9 mouse cellular contexts compared by ENCODE assay signal in genomic region chr11:106648347-106648746, GRCm38 (mm10). TPM values are rescaled to one million over a fixed set of nuclear protein-coding genes. Genes with fewer than 3 reads are reported as not detected.
DNase-seq lines count a peak whose midpoint lies in the region; ATAC-seq and TF ChIP-seq lines count a peak whose summit lies in the region.
"Had no signal": no experiment of that assay in that cellular context is flagged by ENCODE, and none has a peak within 500 bp of the region (broad histone marks: within the 10 kb centered on the region; RNA-seq: fewer than 3 reads in every experiment).

No protein-coding gene starts in this region.

- no peak overlapping the region for H3K27ac ChIP-seq in forebrain, postnatal 0 days (ENCODE audit: low read depth, low read length)
- no peak overlapping the region for H3K27ac ChIP-seq in kidney, embryonic 14.5 days (ENCODE audit: low read depth, low read length)
- H3K27ac ChIP-seq in liver, embryonic 13.5 days, result no peak overlapping the region
- H3K27ac ChIP-seq: hindbrain, embryonic 15.5 days had no signal

- DNase-seq in 3134 (ENCODE audit: extremely low read depth, insufficient read length, low spot score), result peak; percentile 60
- DNase-seq in c-Kit-positive CD71-negative TER-119-negative erythroid progenitor cells, embryonic 14.5 days (ENCODE audit: low read depth), result peak; percentile 78
- DNase-seq in forebrain, postnatal 0 days, result peak; percentile 87
- peak; percentile 50 for DNase-seq in liver, embryonic 13.5 days
- DNase-seq in ovary, postnatal 36 days (ENCODE audit: low spot score), result peak; percentile 66
- peak; percentile 76 to 81 for DNase-seq in thymus, postnatal 36 days

- H3K9ac ChIP-seq in forebrain, postnatal 0 days, result no peak overlapping the region
- H3K9ac ChIP-seq in kidney, embryonic 14.5 days (ENCODE audit: low read depth, low read length), result no peak overlapping the region
- H3K9ac ChIP-seq in liver, embryonic 13.5 days, result no peak overlapping the region
- H3K9ac ChIP-seq: hindbrain, embryonic 15.5 days had no signal

- no peaks in the 10 kb centered on the region for H3K9me3 ChIP-seq in E14TG2a.4 (ENCODE audit: low read length)
- no peaks in the 10 kb centered on the region for H3K9me3 ChIP-seq in forebrain, postnatal 0 days (ENCODE audit: low read length)
- H3K9me3 ChIP-seq in kidney, embryonic 14.5 days (ENCODE audit: control insufficient read depth, low read length), result no peaks in the 10 kb centered on the region
- H3K9me3 ChIP-seq in liver, embryonic 13.5 days (replicated peaks), result no peaks in the 10 kb centered on the region
- H3K9me3 ChIP-seq: hindbrain, embryonic 15.5 days had no signal

- TF ChIP-seq CTCF in E14TG2a.4 (conservative IDR thresholded peaks at IDR 0.05; ENCODE audit: low read length), result peak; percentile 68
- TF ChIP-seq CTCF in forebrain, postnatal 0 days (IDR thresholded peaks at IDR 0.05; ENCODE audit: low read depth), result peak; percentile 87

- ATAC-seq in forebrain, postnatal 0 days, result no peak
- ATAC-seq in kidney, embryonic 14.5 days (ENCODE audit: low FRiP score, low TSS enrichment), result peak; percentile 43; the same call in 1 of the 2 replicates
- ATAC-seq in liver, embryonic 13.5 days (ENCODE audit: low read depth), result no peak

- H3K4me1 ChIP-seq in E14TG2a.4 (replicated peaks; ENCODE audit: low read depth, low read length), result peaks cover 19% of the 10 kb centered on the region
- no peaks in the 10 kb centered on the region for H3K4me1 ChIP-seq in forebrain, postnatal 0 days (ENCODE audit: insufficient read depth)
- no peaks in the 10 kb centered on the region for H3K4me1 ChIP-seq in kidney, embryonic 14.5 days (ENCODE audit: control insufficient read depth, insufficient read depth, low read length)
- H3K4me1 ChIP-seq in liver, embryonic 13.5 days (replicated peaks), result 0 out of 2 replicates have a peak, but pooled peaks cover 3% of the 10 kb centered on the region
- H3K4me1 ChIP-seq: hindbrain, embryonic 15.5 days had no signal

- no peak overlapping the region for H3K4me2 ChIP-seq in forebrain, postnatal 0 days (ENCODE audit: low read depth)
- no peak overlapping the region for H3K4me2 ChIP-seq in kidney, embryonic 14.5 days (replicated peaks; ENCODE audit: low read depth, low read length)
- H3K4me2 ChIP-seq in liver, embryonic 13.5 days, result 0 out of 2 replicates have a peak overlapping the region, but pooled peaks have one; percentile 17
- H3K4me2 ChIP-seq: hindbrain, embryonic 15.5 days had no signal

- no peaks in the 10 kb centered on the region for H3K27me3 ChIP-seq in E14TG2a.4 (ENCODE audit: insufficient read depth, low read length)
- no peaks in the 10 kb centered on the region for H3K27me3 ChIP-seq in forebrain, postnatal 0 days (ENCODE audit: insufficient read depth, low read length)
- H3K27me3 ChIP-seq in kidney, embryonic 14.5 days (ENCODE audit: control insufficient read depth, insufficient read depth, low read length), result no peaks in the 10 kb centered on the region
- no peaks in the 10 kb centered on the region for H3K27me3 ChIP-seq in liver, embryonic 13.5 days
- H3K27me3 ChIP-seq: hindbrain, embryonic 15.5 days had no signal

- WGBS in forebrain, postnatal 0 days, result 24% methylated on average over 13 of the region's 13 CpGs
- WGBS in kidney, embryonic 14.5 days, result 24% methylated on average over 13 of the region's 13 CpGs
- WGBS in liver, embryonic 13.5 days (ENCODE audit: insufficient replicate concordance), result 18% methylated on average over 13 of the region's 13 CpGs

- no peaks in the 10 kb centered on the region for H3K36me3 ChIP-seq in E14TG2a.4 (ENCODE audit: insufficient read depth, low read length)
- no peaks in the 10 kb centered on the region for H3K36me3 ChIP-seq in forebrain, postnatal 0 days (ENCODE audit: insufficient read depth)
- no peaks in the 10 kb centered on the region for H3K36me3 ChIP-seq in kidney, embryonic 14.5 days (ENCODE audit: control insufficient read depth, insufficient read depth, low read length)
- no peaks in the 10 kb centered on the region for H3K36me3 ChIP-seq in liver, embryonic 13.5 days
- H3K36me3 ChIP-seq: hindbrain, embryonic 15.5 days had no signal

- no peak overlapping the region for H3K4me3 ChIP-seq in E14TG2a.4 (replicated peaks; ENCODE audit: low read length)
- no peak overlapping the region for H3K4me3 ChIP-seq in forebrain, postnatal 0 days (ENCODE audit: low read depth, low read length)
- no peak overlapping the region for H3K4me3 ChIP-seq in kidney, embryonic 14.5 days (ENCODE audit: low read length)
- no peak overlapping the region for H3K4me3 ChIP-seq in liver, embryonic 13.5 days (replicated peaks)
- H3K4me3 ChIP-seq: hindbrain, embryonic 15.5 days had no signal

RNA-seq across cellular contexts. Expression of gene Tex2, which starts 35.1 kb away (rescaled TPM):
- total RNA-seq in forebrain, postnatal 0 days (2014; rRNA removed), result 44.7 and 49.3 TPM in 2 replicates
- polyA plus RNA-seq in forebrain, postnatal 0 days (2015; fragmentation: Nextera tagmentation; extraction: Ambion mirVana), result 17.5 and 23.0 TPM in 2 replicates
- 5.0 and 9.7 TPM in 2 replicates for polyA plus RNA-seq in kidney, embryonic 14.5 days (2014; fragmentation: Nextera tagmentation; extraction: Ambion mirVana)
- 7.5 and 9.8 TPM in 2 replicates for polyA plus RNA-seq in liver, embryonic 13.5 days (2015; fragmentation: Nextera tagmentation; extraction: Ambion mirVana)
